Mouse (Mus musculus): ENCODE data around the gene Mindy3. TPM values are rescaled to one million over a fixed set of nuclear protein-coding genes. Genes with fewer than 3 reads are reported as not detected.

The Mindy3 gene
- polyA plus RNA-seq, 1 experiment from 2014 or later: 22.7 TPM

GRCm38 (mm10) chr2:12384389-12384788, 34.9 kb downstream of the Mindy3 start:
- no peaks in the 10 kb centered on the region for H3K9me3 ChIP-seq (replicated peaks; ENCODE audit: control insufficient read depth, low read length)
- H3K9ac ChIP-seq (ENCODE audit: low read length): no peak overlapping the region
- ATAC-seq (replicated peaks; ENCODE audit: extremely low read depth, insufficient read depth, low FRiP score): no peak
- H3K4me1 ChIP-seq (ENCODE audit: control insufficient read depth, insufficient read depth, low read length): no peaks in the 10 kb centered on the region; the same call in none of the 2 replicates
- WGBS: 91% methylated on average over 1 of the region's 1 CpGs
- no peak overlapping the region for H3K4me3 ChIP-seq (ENCODE audit: low read length)
- no peak overlapping the region for H3K4me2 ChIP-seq (ENCODE audit: low read depth, low read length)
- H3K27me3 ChIP-seq (ENCODE audit: control insufficient read depth, insufficient read depth, low read length): no peaks in the 10 kb centered on the region
- no peak overlapping the region for H3K27ac ChIP-seq (ENCODE audit: low read length)
- 0 out of 2 replicates have a peak, but pooled peaks cover 3% of the 10 kb centered on the region for H3K36me3 ChIP-seq (ENCODE audit: control insufficient read depth, insufficient read depth)

- H3K27me3 ChIP-seq (ENCODE audit: control insufficient read depth, insufficient read depth, low read length): no peaks in the 10 kb centered on the region
- no peaks in the 10 kb centered on the region for H3K9me3 ChIP-seq (replicated peaks; ENCODE audit: control insufficient read depth, low read length)
- H3K4me1 ChIP-seq (ENCODE audit: control insufficient read depth, insufficient read depth, low read length): no peaks in the 10 kb centered on the region; the same call in none of the 2 replicates
- ATAC-seq (replicated peaks; ENCODE audit: extremely low read depth, insufficient read depth, low FRiP score): no peak
- H3K27ac ChIP-seq (ENCODE audit: low read length): peak overlapping the region; percentile 56
- 62% methylated on average over 4 of the region's 4 CpGs for WGBS
- H3K9ac ChIP-seq (ENCODE audit: low read length): no peak overlapping the region
- H3K36me3 ChIP-seq (ENCODE audit: control insufficient read depth, insufficient read depth): 0 out of 2 replicates have a peak, but pooled peaks cover 3% of the 10 kb centered on the region
- H3K4me3 ChIP-seq (ENCODE audit: low read length): no peak overlapping the region
- H3K4me2 ChIP-seq (ENCODE audit: low read depth, low read length): no peak overlapping the region
Observed at GRCm38 (mm10) chr2:12382650-12383049, 36.6 kb downstream of the Mindy3 start.

GRCm38 (mm10) chr2:12380233-12380632, 39.0 kb downstream of the Mindy3 start:
- Histone ChIP-seq H3K27me3 (ENCODE audit: control insufficient read depth, insufficient read depth, low read length) (no peaks in the 10 kb centered on the region), H3K4me1 (ENCODE audit: control insufficient read depth, insufficient read depth, low read length) (no peaks in the 10 kb centered on the region; the same call in none of the 2 replicates), H3K27ac (ENCODE audit: low read length) (no peak overlapping the region), H3K4me2 (ENCODE audit: low read depth, low read length) (no peak overlapping the region), H3K4me3 (ENCODE audit: low read length) (no peak overlapping the region), H3K9ac (ENCODE audit: low read length) (no peak overlapping the region), H3K9me3 (replicated peaks; ENCODE audit: control insufficient read depth, low read length) (no peaks in the 10 kb centered on the region), H3K36me3 (ENCODE audit: control insufficient read depth, insufficient read depth) (0 out of 2 replicates have a peak, but pooled peaks cover 3% of the 10 kb centered on the region)
- 20% methylated on average over 2 of the region's 2 CpGs for WGBS
- ATAC-seq (replicated peaks; ENCODE audit: extremely low read depth, insufficient read depth, low FRiP score): no peak

- Histone ChIP-seq H3K27ac (ENCODE audit: low read length) (no peak overlapping the region), H3K36me3 (ENCODE audit: control insufficient read depth, insufficient read depth) (no peaks in the 10 kb centered on the region), H3K4me3 (ENCODE audit: low read length) (no peak overlapping the region), H3K4me2 (ENCODE audit: low read depth, low read length) (no peak overlapping the region), H3K27me3 (ENCODE audit: control insufficient read depth, insufficient read depth, low read length) (no peaks in the 10 kb centered on the region), H3K9ac (ENCODE audit: low read length) (no peak overlapping the region), H3K9me3 (replicated peaks; ENCODE audit: control insufficient read depth, low read length) (no peaks in the 10 kb centered on the region), H3K4me1 (ENCODE audit: control insufficient read depth, insufficient read depth, low read length) (no peaks in the 10 kb centered on the region; the same call in none of the 2 replicates)
- ATAC-seq (replicated peaks; ENCODE audit: extremely low read depth, insufficient read depth, low FRiP score): no peak
- 85% methylated on average over 5 of the region's 5 CpGs for WGBS
Observed at GRCm38 (mm10) chr2:12378591-12378990, 40.7 kb downstream of the Mindy3 start.

- Histone ChIP-seq H3K4me1 (ENCODE audit: control insufficient read depth, insufficient read depth, low read length) (no peaks in the 10 kb centered on the region; the same call in 1 of the 2 replicates), H3K36me3 (ENCODE audit: control insufficient read depth, insufficient read depth) (no peaks in the 10 kb centered on the region), H3K27me3 (ENCODE audit: control insufficient read depth, insufficient read depth, low read length) (no peaks in the 10 kb centered on the region), H3K4me3 (ENCODE audit: low read length) (no peak overlapping the region), H3K9ac (ENCODE audit: low read length) (no peak overlapping the region), H3K9me3 (replicated peaks; ENCODE audit: control insufficient read depth, low read length) (no peaks in the 10 kb centered on the region), H3K4me2 (ENCODE audit: low read depth, low read length) (no peak overlapping the region), H3K27ac (ENCODE audit: low read length) (no peak overlapping the region)
- ATAC-seq (replicated peaks; ENCODE audit: extremely low read depth, insufficient read depth, low FRiP score): no peak
- 70% methylated on average over 1 of the region's 1 CpGs for WGBS
Observed at GRCm38 (mm10) chr2:12377024-12377423, 42.2 kb downstream of the Mindy3 start.

GRCm38 (mm10) chr2:12372883-12373282, 46.4 kb downstream of the Mindy3 start:
- Histone ChIP-seq H3K9ac (ENCODE audit: low read length) (no peak overlapping the region), H3K9me3 (replicated peaks; ENCODE audit: control insufficient read depth, low read length) (no peaks in the 10 kb centered on the region), H3K27ac (ENCODE audit: low read length) (no peak overlapping the region), H3K36me3 (ENCODE audit: control insufficient read depth, insufficient read depth) (no peaks in the 10 kb centered on the region), H3K4me2 (ENCODE audit: low read depth, low read length) (no peak overlapping the region), H3K4me1 (ENCODE audit: control insufficient read depth, insufficient read depth, low read length) (peaks cover 10% of the 10 kb centered on the region), H3K4me3 (ENCODE audit: low read length) (no peak overlapping the region), H3K27me3 (ENCODE audit: control insufficient read depth, insufficient read depth, low read length) (no peaks in the 10 kb centered on the region)
- no peak for ATAC-seq (replicated peaks; ENCODE audit: extremely low read depth, insufficient read depth, low FRiP score)
- 83% methylated on average over 2 of the region's 2 CpGs for WGBS

GRCm38 (mm10) chr2:12371401-12371800, 47.9 kb downstream of the Mindy3 start:
- Histone ChIP-seq H3K9ac (ENCODE audit: low read length) (no peak overlapping the region), H3K36me3 (ENCODE audit: control insufficient read depth, insufficient read depth) (no peaks in the 10 kb centered on the region), H3K4me3 (ENCODE audit: low read length) (no peak overlapping the region), H3K27me3 (ENCODE audit: control insufficient read depth, insufficient read depth, low read length) (no peaks in the 10 kb centered on the region), H3K9me3 (replicated peaks; ENCODE audit: control insufficient read depth, low read length) (no peaks in the 10 kb centered on the region), H3K4me2 (ENCODE audit: low read depth, low read length) (no peak overlapping the region), H3K4me1 (ENCODE audit: control insufficient read depth, insufficient read depth, low read length) (peaks cover 10% of the 10 kb centered on the region), H3K27ac (ENCODE audit: low read length) (no peak overlapping the region)
- ATAC-seq (replicated peaks; ENCODE audit: extremely low read depth, insufficient read depth, low FRiP score): no peak
- WGBS: 81% methylated on average over 4 of the region's 4 CpGs

GRCm38 (mm10) chr2:12368451-12368850, 50.8 kb downstream of the Mindy3 start:
- ATAC-seq (replicated peaks; ENCODE audit: extremely low read depth, insufficient read depth, low FRiP score): peak; percentile 63; the same call in 1 of the 2 replicates
- H3K4me2 ChIP-seq (ENCODE audit: low read depth, low read length): no peak overlapping the region
- 15% methylated on average over 2 of the region's 2 CpGs for WGBS
- no peak overlapping the region for H3K9ac ChIP-seq (ENCODE audit: low read length)
- 0 out of 2 replicates have a peak, but pooled peaks cover 2% of the 10 kb centered on the region for H3K36me3 ChIP-seq (ENCODE audit: control insufficient read depth, insufficient read depth)
- no peaks in the 10 kb centered on the region for H3K9me3 ChIP-seq (replicated peaks; ENCODE audit: control insufficient read depth, low read length)
- no peaks in the 10 kb centered on the region for H3K27me3 ChIP-seq (ENCODE audit: control insufficient read depth, insufficient read depth, low read length)
- no peak overlapping the region for H3K4me3 ChIP-seq (ENCODE audit: low read length)
- no peak overlapping the region for H3K27ac ChIP-seq (ENCODE audit: low read length)
- peaks cover 10% of the 10 kb centered on the region for H3K4me1 ChIP-seq (ENCODE audit: control insufficient read depth, insufficient read depth, low read length)

- H3K36me3 ChIP-seq (ENCODE audit: control insufficient read depth, insufficient read depth): 0 out of 2 replicates have a peak, but pooled peaks cover 2% of the 10 kb centered on the region
- no peak overlapping the region for H3K4me2 ChIP-seq (ENCODE audit: low read depth, low read length)
- no peak for ATAC-seq (replicated peaks; ENCODE audit: extremely low read depth, insufficient read depth, low FRiP score)
- WGBS: 68% methylated on average over 1 of the region's 1 CpGs
- H3K9ac ChIP-seq (ENCODE audit: low read length): no peak overlapping the region
- no peak overlapping the region for H3K4me3 ChIP-seq (ENCODE audit: low read length)
- H3K27ac ChIP-seq (ENCODE audit: low read length): no peak overlapping the region
- peaks cover 10% of the 10 kb centered on the region for H3K4me1 ChIP-seq (ENCODE audit: control insufficient read depth, insufficient read depth, low read length)
- no peaks in the 10 kb centered on the region for H3K9me3 ChIP-seq (replicated peaks; ENCODE audit: control insufficient read depth, low read length)
- H3K27me3 ChIP-seq (ENCODE audit: control insufficient read depth, insufficient read depth, low read length): no peaks in the 10 kb centered on the region
Observed at GRCm38 (mm10) chr2:12368016-12368415, 51.3 kb downstream of the Mindy3 start.

Measured in heart, embryonic 16.5 days (tissue).